Mouse (Mus musculus): ENCODE results near the gene Gm3005. TPM values are rescaled to one million over a fixed set of nuclear protein-coding genes. Genes with fewer than 3 reads are reported as not detected.
"Not testable (repeated sequence)": the region's sequence is repeated elsewhere in the genome, so short reads cannot be mapped to it uniquely, and the experiment has no call there.

Gm3005 gene
- polyA plus RNA-seq (2012; rRNA removed): 1.3 and 1.5 TPM in 2 replicates

- DNase-seq (ENCODE audit: extremely low spot score in 1 of 2, low spot score in 1 of 2): not testable (repeated sequence)
Observed at GRCm38 (mm10) chr14:3427803-3428202, at the start of gene Gm3005. Gm3005 (plus strand) TSS chr14:3428103.

- not testable (repeated sequence) for DNase-seq (ENCODE audit: extremely low spot score in 1 of 2, low spot score in 1 of 2)
Observed at GRCm38 (mm10) chr14:3394793-3395192, 33.1 kb upstream of the Gm3005 start, which contains the start of gene Gm10413. Gm10413 (plus strand) TSS chr14:3395093.

- not testable (repeated sequence) for DNase-seq (ENCODE audit: extremely low spot score in 1 of 2, low spot score in 1 of 2)
Observed at GRCm38 (mm10) chr14:3412314-3412713, 15.6 kb upstream of the Gm3005 start, which contains the start of gene Gm10409. Gm10409 (plus strand) TSS chr14:3412614.

GRCm38 (mm10) chr14:3449079-3449478 lies 21.2 kb downstream of the Gm3005 start, which contains the start of gene Gm10408:
Gm10408 (plus strand) TSS chr14:3449379.
- not testable (repeated sequence) for DNase-seq (ENCODE audit: extremely low spot score in 1 of 2, low spot score in 1 of 2)

GRCm38 (mm10) chr14:3634212-3634611 lies 206.3 kb downstream of the Gm3005 start, which contains the start of gene Gm3012:
Gm3012 (plus strand) TSS chr14:3634512.
- not testable (repeated sequence) for DNase-seq (ENCODE audit: extremely low spot score in 1 of 2, low spot score in 1 of 2)

Other genes with a start within 250 kb of the Gm3005 start
- 0.18 TPM in 1 of 2 replicates, not detected in the other for gene Gm5795, start 239.8 kb upstream of the Gm3005 start, polyA plus RNA-seq (2012; rRNA removed)
- 5.4 and 6.8 TPM in 2 replicates for gene D830030K20Rik, start 219.6 kb upstream of the Gm3005 start, polyA plus RNA-seq (2012; rRNA removed)
- 0.32 and 0.38 TPM in 2 replicates for gene Gm2956, start 95.5 kb upstream of the Gm3005 start, polyA plus RNA-seq (2012; rRNA removed)
- not detected in 2 replicates for gene Gm10413, start 33.0 kb upstream of the Gm3005 start, polyA plus RNA-seq (2012; rRNA removed)
- 0.95 and 1.3 TPM in 2 replicates for gene Gm10409, start 15.5 kb upstream of the Gm3005 start, polyA plus RNA-seq (2012; rRNA removed)
- gene Gm10408, start 21.3 kb downstream of the Gm3005 start, polyA plus RNA-seq (2012; rRNA removed): not detected in 2 replicates
- not detected in 2 replicates for gene Gm3012, start 206.4 kb downstream of the Gm3005 start, polyA plus RNA-seq (2012; rRNA removed)
- 0.95 and 1.3 TPM in 2 replicates for gene Gm3020, start 223.9 kb downstream of the Gm3005 start, polyA plus RNA-seq (2012; rRNA removed)

Measured in frontal cortex, adult 2 months (tissue).